Mouse (Mus musculus) heart, adult 2 months (tissue): ENCODE measurements at regions not wholly inside any gene's neighbourhood (a gene's known extent, or its start where the extent isn't known, plus 50 kb on each side); places are given as distances from the start of the nearest gene placed in this dataset.
A peak's percentile ranks its signal among the peaks of the same experiment; 100 is the strongest.

Experiments used
- DNase-seq, 2 experiments: peaks; one replicate each; pipeline ENCODE4 v3.0.0; 2021
- H3K27ac ChIP-seq: fragments of 200-600 bp; 2 replicates; pipeline ENCODE4 v1.8.1; 2022
- H3K27me3 ChIP-seq: fragments of 200-500 bp; 2 replicates; pipeline ENCODE4 v1.6.1; 2012; ENCODE audit warnings: mild to moderate bottlenecking, low read length, inconsistent platforms, mixed read lengths; ENCODE audit not compliant: control insufficient read depth, insufficient read depth
- H3K36me3 ChIP-seq: fragments of 200-500 bp; 2 replicates; pipeline ENCODE4 v1.6.1; 2012; ENCODE audit warnings: low read length, inconsistent platforms; ENCODE audit not compliant: control insufficient read depth, insufficient read depth
- H3K4me1 ChIP-seq: fragments of 200-500 bp; 2 replicates; pipeline ENCODE4 v1.6.1; 2011; ENCODE audit warnings: low read length; ENCODE audit not compliant: control insufficient read depth, insufficient read depth
- H3K4me3 ChIP-seq: fragments of 200-600 bp; 2 replicates; pipeline ENCODE4 v1.8.1; 2022
- H3K79me2 ChIP-seq: fragments of 200-500 bp; replicated peaks from 2 replicates; pipeline ENCODE4 v1.6.1; 2012; ENCODE audit warnings: mild to moderate bottlenecking, inconsistent platforms, low read length, moderate library complexity, mixed read lengths; ENCODE audit not compliant: control insufficient read depth, insufficient read depth
- H3K9ac ChIP-seq: fragments of 200-500 bp; 2 replicates; pipeline ENCODE4 v1.6.1; 2012; ENCODE audit warnings: low read depth, mild to moderate bottlenecking, control low read depth, inconsistent platforms, low read length, mixed read lengths
- CTCF ChIP-seq: fragments of 200-600 bp; IDR thresholded peaks from 2 replicates; pipeline ENCODE4 v1.8.1; 2022; ENCODE audit warnings: antibody characterized with exemption, mild to moderate bottlenecking, moderate library complexity
- EP300 ChIP-seq: fragments of 200-500 bp; IDR thresholded peaks from 2 replicates; pipeline ENCODE4 v1.6.1; 2011; ENCODE audit warnings: low read depth, low read length, control low read depth; ENCODE audit not compliant: insufficient read depth
- POLR2A ChIP-seq: fragments of 200-500 bp; IDR thresholded peaks from 2 replicates; pipeline ENCODE4 v1.6.1; 2011; ENCODE audit warnings: mild to moderate bottlenecking, low read depth, low read length, control low read depth; ENCODE audit not compliant: insufficient read depth
- WGBS: fragments of 180-500 bp; shearing (Covaris S2); methylation state at CpG from one replicate; pipeline ENCODE4 v1.1.7; 2018; 5-methylcytosine and 5-hydroxymethylcytosine counted together
- intact Hi-C: fragments of 180-260 bp; cut with DNase I; formaldehyde crosslinking; loops from one replicate; pipeline ENCODE4 v1.15.1; 2025

GRCm38 (mm10) chr8:107785771-107786170 is 156.7 kb upstream of the Zfhx3 start:
- no peaks in the 10 kb centered on the region for H3K79me2 ChIP-seq
- 51% methylated on average over 5 of the region's 5 CpGs for WGBS
- TF ChIP-seq CTCF (no peak), POLR2A (no peak), EP300 (no peak)
- no peak overlapping the region for H3K27ac ChIP-seq
- H3K36me3 ChIP-seq, result no peaks in the 10 kb centered on the region
- intact Hi-C loops, result no loop called here
- no peak for DNase-seq
- H3K4me1 ChIP-seq, result no peaks in the 10 kb centered on the region
- H3K9ac ChIP-seq, result no peak overlapping the region
- H3K27me3 ChIP-seq, result no peaks in the 10 kb centered on the region
- no peak overlapping the region for H3K4me3 ChIP-seq

GRCm38 (mm10) chr8:107792286-107792685 is 150.2 kb upstream of the Zfhx3 start:
- peak in 1 of 2 experiments; percentile 3 for DNase-seq
- Histone ChIP-seq H3K36me3 (no peaks in the 10 kb centered on the region), H3K27me3 (no peaks in the 10 kb centered on the region), H3K27ac (no peak overlapping the region), H3K4me3 (no peak overlapping the region), H3K79me2 (no peaks in the 10 kb centered on the region), H3K9ac (no peak overlapping the region), H3K4me1 (no peaks in the 10 kb centered on the region)
- TF ChIP-seq POLR2A (no peak), CTCF (no peak), EP300 (no peak)
- WGBS, result 71% methylated on average over 3 of the region's 3 CpGs
- intact Hi-C loops, result no loop called here

- no peaks in the 10 kb centered on the region for H3K36me3 ChIP-seq
- no peaks in the 10 kb centered on the region for H3K27me3 ChIP-seq
- H3K4me3 ChIP-seq, result no peak overlapping the region
- intact Hi-C loops, result loop anchor here (10.0 kb wide), 1 partner anchor 1720 kb away; no protein-coding TSS in a partner anchor
- WGBS, result 75% methylated on average over 14 of the region's 14 CpGs
- DNase-seq, result no peak
- no peak overlapping the region for H3K27ac ChIP-seq
- no peaks in the 10 kb centered on the region for H3K4me1 ChIP-seq
- TF ChIP-seq CTCF (no peak), EP300 (no peak), POLR2A (no peak)
- H3K79me2 ChIP-seq, result no peaks in the 10 kb centered on the region
- no peak overlapping the region for H3K9ac ChIP-seq
Measured at GRCm38 (mm10) chr8:107814931-107815330, 127.5 kb upstream of the Zfhx3 start.

GRCm38 (mm10) chr8:107815775-107816174 is 126.7 kb upstream of the Zfhx3 start:
- H3K4me3 ChIP-seq, result no peak overlapping the region
- no peaks in the 10 kb centered on the region for H3K36me3 ChIP-seq
- intact Hi-C loops, result loop anchor here (10.0 kb wide), 1 partner anchor 1719 kb away; no protein-coding TSS in a partner anchor
- no peaks in the 10 kb centered on the region for H3K4me1 ChIP-seq
- H3K79me2 ChIP-seq, result no peaks in the 10 kb centered on the region
- TF ChIP-seq CTCF (peak; percentile 39), POLR2A (no peak)
- H3K27ac ChIP-seq, result no peak overlapping the region
- no peak overlapping the region for H3K9ac ChIP-seq
- DNase-seq, result no peak
- 19% methylated on average over 3 of the region's 3 CpGs for WGBS
- H3K27me3 ChIP-seq, result no peaks in the 10 kb centered on the region

GRCm38 (mm10) chr8:107817796-107818195 is 124.6 kb upstream of the Zfhx3 start:
- Histone ChIP-seq H3K4me3 (no peak overlapping the region), H3K4me1 (no peaks in the 10 kb centered on the region), H3K36me3 (no peaks in the 10 kb centered on the region), H3K9ac (no peak overlapping the region), H3K79me2 (no peaks in the 10 kb centered on the region), H3K27me3 (no peaks in the 10 kb centered on the region), H3K27ac (no peak overlapping the region)
- no peak for TF ChIP-seq EP300
- TF ChIP-seq POLR2A, result no peak
- TF ChIP-seq CTCF, result no peak
- intact Hi-C loops, result loop anchor here (10.0 kb wide), 1 partner anchor 1717 kb away; no protein-coding TSS in a partner anchor
- WGBS, result 73% methylated on average over 9 of the region's 9 CpGs
- no peak for DNase-seq

- Histone ChIP-seq H3K9ac (no peak overlapping the region), H3K79me2 (no peaks in the 10 kb centered on the region), H3K4me1 (no peaks in the 10 kb centered on the region), H3K4me3 (no peak overlapping the region), H3K36me3 (no peaks in the 10 kb centered on the region), H3K27me3 (no peaks in the 10 kb centered on the region), H3K27ac (no peak overlapping the region)
- WGBS, result 16% methylated on average over 8 of the region's 8 CpGs
- intact Hi-C loops, result no loop called here
- DNase-seq, result no peak
- TF ChIP-seq POLR2A (no peak), EP300 (no peak), CTCF (no peak)
Measured at GRCm38 (mm10) chr8:107820174-107820760, 122.2 kb upstream of the Zfhx3 start.
